Mouse (Mus musculus): ENCODE results near the gene Sds. TPM values are rescaled to one million over a fixed set of nuclear protein-coding genes. Genes with fewer than 3 reads are reported as not detected.

Sds gene
- total RNA-seq, 2 experiments from 2014 or later, result not detected

DNA sequence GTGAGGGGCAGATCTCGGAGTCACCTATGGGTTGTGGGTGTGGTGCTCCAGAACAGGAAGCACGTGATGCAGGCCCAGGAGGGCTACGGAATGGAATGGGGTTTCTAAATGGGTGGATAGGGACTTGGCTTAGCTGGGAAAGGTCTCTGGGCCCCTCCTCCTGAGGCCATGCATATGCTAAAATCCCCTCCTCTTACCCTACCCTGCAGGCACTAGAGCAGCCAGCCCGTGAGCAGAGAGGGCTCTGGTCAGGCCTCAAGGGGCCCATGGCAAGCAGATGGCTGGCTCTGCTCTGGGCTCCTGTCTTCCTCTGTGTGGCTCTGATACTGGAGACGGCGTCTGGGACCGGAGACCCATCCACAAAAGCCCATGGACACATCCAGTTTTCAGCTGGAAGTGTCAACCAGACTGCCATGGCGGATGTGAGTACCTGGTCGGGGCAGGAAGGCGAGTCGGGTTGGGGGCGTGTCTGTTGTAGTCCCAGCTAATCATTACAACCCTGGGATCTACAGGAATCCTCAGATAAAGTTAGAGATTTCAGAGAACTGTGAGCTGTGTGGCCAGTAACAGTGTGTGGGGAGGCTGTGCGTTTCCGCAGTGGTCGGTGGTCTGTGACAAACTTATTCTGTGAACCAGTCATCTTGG, 36.7 kb downstream of the Sds start:
- no peak for ATAC-seq (replicated peaks; ENCODE audit: poor library complexity)

DNA sequence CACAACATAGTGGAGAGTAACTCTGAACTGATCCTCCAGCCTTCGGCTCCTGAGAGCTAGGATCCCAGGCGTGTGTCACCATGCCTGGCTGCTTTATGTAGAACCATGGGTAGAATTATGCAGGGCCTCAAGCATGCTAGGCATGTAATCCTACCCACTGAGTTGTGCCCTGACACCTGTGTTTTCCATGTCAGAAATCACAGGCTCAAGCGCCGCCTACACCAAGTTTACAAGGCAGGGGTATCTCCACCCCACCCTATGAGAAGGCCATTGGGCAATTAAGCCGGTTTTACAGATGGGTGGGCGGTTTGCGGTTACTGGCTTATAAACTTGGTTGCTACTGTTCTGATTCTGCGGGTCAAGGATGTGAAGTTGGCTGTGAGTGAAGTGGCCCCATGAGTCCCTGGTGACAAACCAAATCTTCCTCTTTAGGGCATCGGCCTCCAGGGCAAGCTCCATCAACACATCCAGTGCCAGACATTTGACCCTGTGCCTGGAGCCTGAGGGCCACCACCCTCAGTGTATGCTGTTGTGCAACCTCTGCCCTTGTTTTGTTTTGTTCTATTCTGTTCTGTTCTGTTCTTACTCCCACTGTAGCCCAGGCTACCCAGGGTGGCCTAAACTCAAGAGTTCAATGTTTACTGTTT, 37.8 kb downstream of the Sds start:
- no peak for ATAC-seq (replicated peaks; ENCODE audit: poor library complexity)

DNA sequence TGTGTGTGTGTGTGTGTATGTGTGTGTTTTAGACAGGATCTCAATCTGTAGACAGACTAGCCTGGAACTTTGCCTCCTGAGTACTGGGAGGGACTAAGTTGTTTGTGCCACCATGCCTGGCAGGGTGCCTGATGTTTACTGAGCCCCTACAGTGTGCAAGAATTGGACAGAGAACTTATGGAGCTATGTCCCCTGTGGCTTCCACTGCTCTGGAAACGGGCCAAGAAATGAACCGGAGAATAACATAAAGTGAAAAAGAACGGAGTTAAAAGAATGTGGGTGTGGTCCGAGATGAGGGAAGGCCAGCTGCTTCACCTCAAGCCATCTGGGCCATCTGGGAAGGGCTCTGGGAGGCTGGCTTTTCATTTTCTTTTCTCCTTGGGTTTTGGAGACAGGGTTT, 38.4 kb downstream of the Sds start:
- no peak for ATAC-seq (replicated peaks; ENCODE audit: poor library complexity)

DNA sequence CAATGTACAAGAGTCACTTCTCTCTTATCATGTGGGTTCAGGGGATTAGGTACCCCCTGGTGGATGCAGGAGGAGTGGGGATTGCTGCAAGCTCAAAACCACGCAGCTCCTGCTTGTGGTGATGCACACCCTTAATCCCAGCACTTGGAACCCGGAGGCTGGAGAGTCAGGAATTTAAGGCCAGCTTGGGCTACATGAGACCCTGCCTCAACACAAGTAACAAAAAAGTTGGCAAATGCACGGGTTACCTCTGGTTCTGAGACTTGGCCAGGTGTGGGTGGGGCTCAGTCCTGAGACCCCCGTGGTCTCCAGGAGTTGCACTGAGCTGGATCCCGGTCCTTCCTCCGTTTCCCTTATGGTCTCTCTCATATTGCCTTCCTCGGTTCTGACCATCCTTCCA, 39.1 kb downstream of the Sds start:
- no peak for ATAC-seq (replicated peaks; ENCODE audit: poor library complexity)

DNA sequence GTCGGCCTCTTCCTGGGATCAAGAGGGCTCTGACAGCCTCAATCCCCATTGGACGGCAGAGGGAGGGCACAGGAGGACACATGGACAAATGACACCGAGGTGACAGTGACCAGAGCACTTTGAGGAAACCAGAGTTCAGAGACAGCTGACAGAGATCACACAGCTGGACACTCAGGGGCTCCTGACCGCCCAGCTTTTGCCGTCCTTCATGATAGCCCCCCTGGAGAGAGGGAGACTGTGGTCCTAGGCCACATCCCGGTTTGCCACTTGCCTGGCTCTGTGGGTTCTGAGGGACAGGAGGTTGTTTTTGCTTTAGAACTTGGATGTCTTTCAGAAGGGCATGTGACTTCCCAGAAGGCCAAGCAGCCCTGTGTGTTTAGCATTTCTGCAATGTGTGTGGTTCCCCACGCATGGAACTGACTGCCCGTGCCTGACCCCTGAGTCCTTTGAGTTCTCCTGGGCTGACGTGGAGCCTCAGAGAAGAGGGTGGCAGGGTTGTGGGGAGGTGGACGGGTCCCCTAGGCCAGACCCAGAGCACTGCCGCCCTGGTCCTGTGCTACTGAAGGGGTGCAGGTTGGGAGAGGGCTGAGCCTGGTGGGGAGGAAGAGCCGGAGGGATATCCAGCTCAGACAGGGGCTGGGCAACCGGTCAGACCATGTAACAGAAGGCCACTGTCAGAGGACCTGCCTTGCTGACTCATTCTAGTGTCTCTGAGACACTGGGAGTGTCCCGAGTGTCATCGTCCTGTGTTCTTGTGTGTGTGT, 40.1 kb downstream of the Sds start:
- no peak for ATAC-seq (replicated peaks; ENCODE audit: poor library complexity)

DNA sequence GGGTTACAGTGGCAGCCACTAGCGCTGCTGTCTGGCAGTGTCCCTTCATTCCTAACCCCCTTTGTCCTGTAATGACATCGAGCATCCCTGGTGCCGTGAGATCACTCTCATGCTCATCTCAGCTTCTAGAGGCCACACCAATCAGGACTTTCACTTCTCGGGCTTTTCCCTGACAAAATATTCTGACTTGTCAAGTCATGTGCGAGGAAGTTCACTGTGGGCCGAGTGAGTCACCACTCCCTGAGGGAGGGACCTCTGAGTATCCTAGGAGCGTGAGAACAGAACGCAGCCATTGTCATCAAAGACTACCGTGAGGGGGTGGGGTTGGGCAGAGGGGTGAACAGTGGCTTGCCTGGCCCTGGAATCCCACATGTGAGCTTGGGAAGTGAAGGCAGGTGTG, 41.2 kb downstream of the Sds start:
- ATAC-seq (replicated peaks; ENCODE audit: poor library complexity), result peak; percentile 18

DNA sequence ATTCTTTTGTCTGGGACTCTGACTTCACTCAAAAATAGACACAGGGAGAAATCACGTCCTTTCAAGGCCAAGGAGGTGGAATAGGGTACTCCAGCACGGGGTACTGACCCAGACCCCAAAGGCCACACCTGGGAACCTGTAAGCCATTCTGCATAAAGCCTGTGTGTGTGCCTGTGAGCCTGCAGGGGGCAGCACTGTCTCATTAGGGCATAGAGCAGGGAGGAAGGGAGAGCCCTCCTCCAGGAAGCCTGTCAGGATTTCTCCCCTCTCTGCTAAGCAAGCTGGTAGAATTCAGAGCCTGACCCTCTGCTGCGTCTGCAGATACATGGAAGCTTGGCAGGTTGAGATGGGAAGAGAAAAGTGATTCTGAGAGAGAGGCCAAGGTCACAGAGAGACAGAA, 46.3 kb downstream of the Sds start:
- peak; percentile 38; the same call in 1 of the 2 replicates for ATAC-seq (replicated peaks; ENCODE audit: poor library complexity)

DNA sequence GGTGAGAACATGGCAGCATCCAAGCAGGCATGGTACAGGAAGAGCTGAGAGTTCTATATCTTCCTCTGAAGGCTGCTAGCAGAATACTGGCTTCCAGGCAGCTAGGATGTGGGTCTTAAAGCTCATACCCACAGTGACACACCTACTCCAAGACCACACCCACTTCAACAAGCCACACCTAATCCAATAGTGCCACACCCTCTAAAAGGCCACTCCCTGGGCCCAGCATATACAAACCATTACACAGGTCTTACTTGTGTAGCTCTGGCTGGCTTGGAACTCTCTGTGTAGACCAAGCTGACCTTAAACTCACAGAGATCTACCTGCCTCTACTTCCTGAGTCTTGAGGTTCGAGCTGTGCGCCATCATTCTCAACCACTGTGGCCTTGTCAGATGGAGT, 48.4 kb downstream of the Sds start:
- ATAC-seq (replicated peaks; ENCODE audit: poor library complexity), result 0 out of 2 replicates have a peak, but pooled peaks have one; percentile 33

DNA sequence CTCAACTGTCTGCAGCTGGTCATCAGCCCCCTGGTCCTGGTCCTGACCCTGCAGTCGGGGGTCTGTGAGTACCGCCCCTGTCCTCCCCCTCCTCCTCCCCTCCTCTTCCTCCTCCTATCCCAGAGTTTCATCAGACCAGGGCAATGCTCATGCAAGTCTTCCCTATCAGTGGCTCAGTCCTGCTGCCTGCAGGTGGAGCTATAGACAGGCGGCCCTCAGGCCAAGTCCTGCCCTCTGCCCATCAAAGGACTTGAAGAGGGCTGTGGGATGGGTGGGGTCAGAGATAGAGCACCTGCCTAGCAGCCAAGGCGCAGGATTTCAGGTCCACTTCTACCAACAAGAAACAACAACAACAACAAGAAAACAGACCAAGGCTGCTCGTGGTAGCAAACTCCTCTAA, 49.4 kb downstream of the Sds start:
- peak; percentile 42 for ATAC-seq (replicated peaks; ENCODE audit: poor library complexity)

DNA sequence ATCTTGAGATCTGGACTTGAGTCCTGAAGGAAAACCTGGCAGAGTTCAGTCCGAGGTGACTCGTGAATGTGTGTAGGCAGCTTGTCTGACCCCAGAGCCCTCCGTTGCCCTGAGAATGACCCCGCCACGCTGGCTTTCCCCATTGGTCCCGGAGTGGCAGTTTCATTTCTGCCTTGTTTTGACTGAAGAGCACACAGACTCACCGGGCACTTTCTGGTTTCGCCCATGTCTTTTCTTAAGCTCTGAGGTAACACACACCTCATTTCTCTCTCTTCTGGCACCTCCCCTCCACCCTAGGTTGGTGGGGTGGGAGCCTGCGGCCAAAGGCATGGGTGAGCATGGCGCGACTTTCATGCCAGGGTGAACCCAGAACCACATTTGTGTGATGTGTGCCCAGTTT, 50.0 kb downstream of the Sds start:
- ATAC-seq (replicated peaks; ENCODE audit: poor library complexity), result no peak

DNA sequence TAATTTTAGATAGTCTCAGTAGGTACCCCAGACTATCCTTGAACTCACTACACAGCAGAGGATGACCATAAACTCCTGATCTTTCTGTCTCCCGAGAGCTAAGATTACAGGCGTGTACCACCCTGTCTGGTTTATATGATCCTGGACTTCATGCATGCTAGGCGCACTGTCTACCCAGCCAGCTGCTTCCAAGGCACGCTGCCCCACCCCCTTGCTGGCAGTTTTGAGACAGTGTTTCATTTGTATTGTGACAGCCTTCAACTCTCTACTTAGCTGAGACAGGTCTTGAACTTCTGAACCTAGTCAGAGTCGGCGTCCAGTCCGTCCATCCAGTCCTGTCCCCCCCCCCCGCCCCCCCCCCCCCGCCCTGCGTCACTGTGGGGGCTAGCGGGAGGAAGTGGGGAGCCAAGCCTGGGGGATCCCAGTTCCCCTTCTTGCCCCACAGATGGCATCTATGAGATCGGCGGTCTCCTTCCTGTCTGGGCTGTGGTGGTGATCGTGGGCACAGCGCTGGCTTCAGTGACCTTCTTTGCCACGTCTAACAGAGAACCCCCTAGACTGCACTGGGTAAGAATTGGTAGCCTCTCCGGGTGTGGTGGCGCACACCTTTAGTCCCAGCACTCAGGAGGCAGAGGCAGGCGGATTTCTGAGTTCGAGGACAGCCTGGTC, 51.1 kb downstream of the Sds start:
- peak; percentile 79 for ATAC-seq (replicated peaks; ENCODE audit: poor library complexity)

DNA sequence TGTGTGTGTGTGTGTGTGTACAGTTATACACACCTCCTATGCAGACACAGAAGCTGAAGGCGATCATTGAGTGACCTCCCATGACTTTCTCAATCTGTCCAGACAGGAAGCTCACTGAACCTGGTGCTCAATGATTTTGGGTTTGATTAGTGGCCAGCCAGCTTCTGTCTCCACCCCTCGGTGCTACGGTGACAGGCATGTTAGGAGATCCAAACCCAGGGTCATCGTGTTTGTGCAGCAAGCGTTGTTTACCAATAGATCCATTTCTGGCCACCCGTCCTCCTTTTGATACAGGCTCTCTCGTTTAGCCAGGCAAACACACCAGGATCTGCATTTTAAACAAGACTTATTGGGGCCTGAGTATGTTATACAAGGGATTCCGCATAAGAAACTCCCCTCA, 55.3 kb downstream of the Sds start:
- no peak for ATAC-seq (replicated peaks; ENCODE audit: poor library complexity)

Other genes starting within 250 kb of the Sds start
- gene Lhx5, start 44.8 kb upstream of the Sds start, total RNA-seq (2015), result not detected in 2 replicates
- gene Lhx5, start 44.8 kb upstream of the Sds start, total RNA-seq (2017), result not detected in 2 replicates
- gene Sdsl, start 3.7 kb upstream of the Sds start, total RNA-seq (2015), result 1.6 and 7.1 TPM in 2 replicates
- 3.2 and 9.0 TPM in 2 replicates for gene Sdsl, start 3.7 kb upstream of the Sds start, total RNA-seq (2017)
- gene Plbd2, start 27.1 kb downstream of the Sds start, total RNA-seq (2015), result 8.3 and 9.8 TPM in 2 replicates
- gene Plbd2, start 27.1 kb downstream of the Sds start, total RNA-seq (2017), result 6.9 and 8.7 TPM in 2 replicates
- 21.1 and 23.5 TPM in 2 replicates for gene Slc8b1, start 34.6 kb downstream of the Sds start, total RNA-seq (2015)
- gene Slc8b1, start 34.6 kb downstream of the Sds start, total RNA-seq (2017), result 31.8 and 32.5 TPM in 2 replicates
- gene Tpcn1, start 112.1 kb downstream of the Sds start, total RNA-seq (2015), result 37.0 and 38.8 TPM in 2 replicates
- 15.7 and 17.7 TPM in 2 replicates for gene Tpcn1, start 112.1 kb downstream of the Sds start, total RNA-seq (2017)
- not detected in 2 replicates for gene Iqcd, start 112.5 kb downstream of the Sds start, total RNA-seq (2015)
- 0.81 and 1.1 TPM in 2 replicates for gene Iqcd, start 112.5 kb downstream of the Sds start, total RNA-seq (2017)
- gene Rita1, start 136.1 kb downstream of the Sds start, total RNA-seq (2015), result 2.0 and 2.3 TPM in 2 replicates
- gene Rita1, start 136.1 kb downstream of the Sds start, total RNA-seq (2017), result 4.7 and 5.8 TPM in 2 replicates
- gene Ddx54, start 136.2 kb downstream of the Sds start, total RNA-seq (2015), result 11.8 and 13.3 TPM in 2 replicates
- gene Ddx54, start 136.2 kb downstream of the Sds start, total RNA-seq (2017), result 34.9 and 35.8 TPM in 2 replicates
- not detected in 2 replicates for gene Cfap73, start 157.7 kb downstream of the Sds start, total RNA-seq (2015)
- gene Cfap73, start 157.7 kb downstream of the Sds start, total RNA-seq (2017), result not detected in 2 replicates
- 0.10 and 0.67 TPM in 2 replicates for gene Rasal1, start 172.3 kb downstream of the Sds start, total RNA-seq (2015)
- 0.12 and 2.0 TPM in 2 replicates for gene Rasal1, start 172.3 kb downstream of the Sds start, total RNA-seq (2017)
- 0.10 TPM in 1 of 2 replicates, not detected in the other for gene Dtx1, start 235.4 kb downstream of the Sds start, total RNA-seq (2015)
- not detected in 2 replicates for gene Dtx1, start 235.4 kb downstream of the Sds start, total RNA-seq (2017)